Mouse (Mus musculus) limb, embryonic 14.5 days (tissue): ENCODE measurements at regions not wholly inside any gene's neighbourhood (a gene's known extent, or its start where the extent isn't known, plus 50 kb on each side); places are given as distances from the start of the nearest gene placed in this dataset.

Experiments
- ATAC-seq: fragments of 200-750 bp; cut with Nextera tagmentation; 2 replicates; pipeline ENCODE4 v1.8.0; 2017; ENCODE audit warnings: low read depth, moderate number of reproducible peaks, moderate TSS enrichment; ENCODE audit not compliant: low FRiP score
- DNase-seq: peaks from one replicate; pipeline ENCODE4 v3.0.0-alpha.2; 2015; ENCODE audit warnings: low spot score
- H3K27ac ChIP-seq: fragments of 300-500 bp; sonication (generic); replicated peaks from 2 replicates; pipeline ENCODE4 v1.5.1; 2014; ENCODE audit warnings: low read depth, mild to moderate bottlenecking, low read length, moderate library complexity, mixed read lengths
- H3K27me3 ChIP-seq: fragments of 300-500 bp; sonication (generic); 2 replicates; pipeline ENCODE4 v1.6.1; 2014; ENCODE audit warnings: low read length, mixed read lengths; ENCODE audit not compliant: control insufficient read depth, insufficient read depth
- H3K36me3 ChIP-seq: fragments of 300-500 bp; sonication (generic); 2 replicates; pipeline ENCODE4 v1.6.1; 2014; ENCODE audit warnings: mild to moderate bottlenecking, low read length, moderate library complexity, mixed read lengths; ENCODE audit not compliant: control insufficient read depth, insufficient read depth
- H3K4me1 ChIP-seq: fragments of 300-500 bp; sonication (generic); 2 replicates; pipeline ENCODE4 v1.6.1; 2014; ENCODE audit warnings: antibody characterized with exemption, low read length, mixed read lengths; ENCODE audit not compliant: control insufficient read depth, insufficient read depth
- H3K4me2 ChIP-seq: fragments of 300-500 bp; sonication (generic); replicated peaks from 2 replicates; pipeline ENCODE4 v1.6.1; 2014; ENCODE audit warnings: low read depth, mild to moderate bottlenecking, low read length, moderate library complexity; ENCODE audit not compliant: severe bottlenecking
- H3K4me3 ChIP-seq: fragments of 300-500 bp; sonication (generic); replicated peaks from 2 replicates; pipeline ENCODE4 v1.5.1; 2014; ENCODE audit warnings: low read length
- H3K9ac ChIP-seq: fragments of 300-500 bp; sonication (generic); 2 replicates; pipeline ENCODE4 v1.6.1; 2014; ENCODE audit warnings: mild to moderate bottlenecking, low read depth, low read length, moderate library complexity; ENCODE audit not compliant: severe bottlenecking
- H3K9me3 ChIP-seq: fragments of 300-500 bp; sonication (generic); 2 replicates; pipeline ENCODE4 v1.6.1; 2016; ENCODE audit warnings: low read length; ENCODE audit not compliant: control insufficient read depth
- POLR2A ChIP-seq: fragments of 200-500 bp; IDR thresholded peaks from 2 replicates; pipeline ENCODE4 v1.8.0; 2012; ENCODE audit warnings: inconsistent platforms, mild to moderate bottlenecking, moderate library complexity, borderline replicate concordance; ENCODE audit not compliant: insufficient read depth, insufficient read length; ENCODE audit errors: extremely low read depth
- WGBS: fragments of 180-500 bp; shearing (Covaris S2); extraction: QIAGEN DNeasy Blood & Tissue Kit; methylation state at CpG from one replicate; pipeline ENCODE4 v1.1.7; 2014; 5-methylcytosine and 5-hydroxymethylcytosine counted together

GRCm38 (mm10) chr8:56202342-56202741 lies 92.0 kb upstream of the Hpgd start:
- no peak overlapping the region for H3K4me2 ChIP-seq
- DNase-seq (peak; percentile 11), ATAC-seq (no peak)
- no peak overlapping the region for H3K9ac ChIP-seq
- no peak overlapping the region for H3K27ac ChIP-seq
- H3K36me3 ChIP-seq = no peaks in the 10 kb centered on the region
- TF ChIP-seq POLR2A = no peak
- no peak overlapping the region for H3K4me3 ChIP-seq
- H3K4me1 ChIP-seq = no peaks in the 10 kb centered on the region
- no peaks in the 10 kb centered on the region for H3K9me3 ChIP-seq
- 60% methylated on average over 4 of the region's 4 CpGs for WGBS
- H3K27me3 ChIP-seq = no peaks in the 10 kb centered on the region

GRCm38 (mm10) chr8:56211922-56212635 lies 82.3 kb upstream of the Hpgd start:
- Histone ChIP-seq H3K9me3 (no peaks in the 10 kb centered on the region), H3K4me3 (no peak overlapping the region), H3K4me1 (no peaks in the 10 kb centered on the region), H3K9ac (no peak overlapping the region), H3K27me3 (no peaks in the 10 kb centered on the region), H3K36me3 (no peaks in the 10 kb centered on the region), H3K4me2 (no peak overlapping the region), H3K27ac (no peak overlapping the region)
- no peak for DNase-seq
- no peak for TF ChIP-seq POLR2A
- no peak for ATAC-seq
- 64% methylated on average over 3 of the region's 3 CpGs for WGBS

- TF ChIP-seq POLR2A = no peak
- no peak overlapping the region for H3K4me2 ChIP-seq
- H3K36me3 ChIP-seq = no peaks in the 10 kb centered on the region
- ATAC-seq = no peak
- H3K9ac ChIP-seq = no peak overlapping the region
- H3K27me3 ChIP-seq = no peaks in the 10 kb centered on the region
- H3K4me3 ChIP-seq = no peak overlapping the region
- H3K27ac ChIP-seq = no peak overlapping the region
- no peaks in the 10 kb centered on the region for H3K9me3 ChIP-seq
- DNase-seq = no peak
- no peaks in the 10 kb centered on the region for H3K4me1 ChIP-seq
Measured at GRCm38 (mm10) chr8:56218837-56219236, 75.5 kb upstream of the Hpgd start.

- Histone ChIP-seq H3K4me3 (no peak overlapping the region), H3K36me3 (no peaks in the 10 kb centered on the region), H3K27me3 (no peaks in the 10 kb centered on the region), H3K4me2 (no peak overlapping the region), H3K9ac (no peak overlapping the region), H3K27ac (no peak overlapping the region), H3K4me1 (no peaks in the 10 kb centered on the region), H3K9me3 (no peaks in the 10 kb centered on the region)
- WGBS = 87% methylated on average over 1 of the region's 1 CpGs
- no peak for TF ChIP-seq POLR2A
- ATAC-seq (no peak), DNase-seq (no peak)
Measured at GRCm38 (mm10) chr8:56219391-56219790, 75.0 kb upstream of the Hpgd start.

GRCm38 (mm10) chr8:56223010-56223409 lies 71.4 kb upstream of the Hpgd start:
- Histone ChIP-seq H3K9ac (no peak overlapping the region), H3K4me2 (no peak overlapping the region), H3K27ac (no peak overlapping the region), H3K9me3 (no peaks in the 10 kb centered on the region), H3K27me3 (no peaks in the 10 kb centered on the region), H3K36me3 (no peaks in the 10 kb centered on the region), H3K4me3 (no peak overlapping the region), H3K4me1 (no peaks in the 10 kb centered on the region)
- no peak for ATAC-seq
- no peak for DNase-seq
- whole genome bisulfite sequencing = 77% methylated on average over 3 of the region's 3 CpGs
- no peak for TF ChIP-seq POLR2A
